Mouse (Mus musculus) urinary bladder, postnatal 4 days (tissue): ENCODE results near the gene Kcng3.

ENCODE experiments used
- DNase-seq, 2 experiments: peaks; one replicate each; pipeline ENCODE4 v3.0.0; 2021 to 2022; ENCODE audit warnings: low spot score in 2 of 2

Kcng3 gene

DNA sequence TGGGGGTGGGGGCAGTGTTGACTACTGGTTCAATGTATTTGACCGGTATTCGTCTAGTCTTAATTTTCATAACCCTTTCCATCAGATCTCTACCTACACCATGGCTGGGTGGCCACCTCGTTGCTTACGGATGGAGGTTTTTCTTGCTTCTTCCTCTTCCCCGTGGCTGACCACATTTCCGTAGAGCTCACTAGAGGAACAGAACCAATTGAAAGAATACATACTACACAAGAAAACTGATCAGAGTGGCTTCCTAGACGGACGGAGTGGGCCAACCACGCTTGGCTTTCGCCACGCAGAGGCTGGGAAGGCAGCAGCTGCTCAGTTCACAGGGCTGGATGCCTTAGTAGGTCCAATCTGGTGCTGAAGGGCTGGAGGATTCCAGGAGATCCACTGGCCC, 75.9 kb downstream of the Kcng3 start:
- DNase-seq = no peak

DNA sequence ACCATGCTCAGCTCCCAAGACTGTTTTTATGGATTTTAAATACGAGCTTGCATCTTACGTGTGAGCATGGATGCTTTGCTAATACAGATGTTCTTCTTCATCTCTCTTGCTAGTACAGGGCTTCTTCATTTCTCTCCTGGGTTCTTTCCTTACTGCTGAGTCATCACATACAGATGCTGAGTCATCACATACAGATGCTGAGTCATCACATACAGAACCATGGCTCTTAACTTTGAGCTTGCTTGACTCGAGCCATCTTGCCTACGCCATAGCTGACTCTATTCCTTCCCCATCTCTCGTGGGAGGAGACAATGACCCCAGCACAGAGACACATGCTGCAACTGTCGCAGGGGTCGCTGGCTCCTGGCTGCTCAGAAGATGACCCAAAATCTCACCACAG, 76.7 kb downstream of the Kcng3 start:
- DNase-seq = no peak

GRCm38 (mm10) chr17:83548501-83549233, 83.0 kb downstream of the Kcng3 start:
- no peak for DNase-seq

- DNase-seq = no peak
Measured at GRCm38 (mm10) chr17:83547145-83547544, 84.5 kb downstream of the Kcng3 start.

DNA sequence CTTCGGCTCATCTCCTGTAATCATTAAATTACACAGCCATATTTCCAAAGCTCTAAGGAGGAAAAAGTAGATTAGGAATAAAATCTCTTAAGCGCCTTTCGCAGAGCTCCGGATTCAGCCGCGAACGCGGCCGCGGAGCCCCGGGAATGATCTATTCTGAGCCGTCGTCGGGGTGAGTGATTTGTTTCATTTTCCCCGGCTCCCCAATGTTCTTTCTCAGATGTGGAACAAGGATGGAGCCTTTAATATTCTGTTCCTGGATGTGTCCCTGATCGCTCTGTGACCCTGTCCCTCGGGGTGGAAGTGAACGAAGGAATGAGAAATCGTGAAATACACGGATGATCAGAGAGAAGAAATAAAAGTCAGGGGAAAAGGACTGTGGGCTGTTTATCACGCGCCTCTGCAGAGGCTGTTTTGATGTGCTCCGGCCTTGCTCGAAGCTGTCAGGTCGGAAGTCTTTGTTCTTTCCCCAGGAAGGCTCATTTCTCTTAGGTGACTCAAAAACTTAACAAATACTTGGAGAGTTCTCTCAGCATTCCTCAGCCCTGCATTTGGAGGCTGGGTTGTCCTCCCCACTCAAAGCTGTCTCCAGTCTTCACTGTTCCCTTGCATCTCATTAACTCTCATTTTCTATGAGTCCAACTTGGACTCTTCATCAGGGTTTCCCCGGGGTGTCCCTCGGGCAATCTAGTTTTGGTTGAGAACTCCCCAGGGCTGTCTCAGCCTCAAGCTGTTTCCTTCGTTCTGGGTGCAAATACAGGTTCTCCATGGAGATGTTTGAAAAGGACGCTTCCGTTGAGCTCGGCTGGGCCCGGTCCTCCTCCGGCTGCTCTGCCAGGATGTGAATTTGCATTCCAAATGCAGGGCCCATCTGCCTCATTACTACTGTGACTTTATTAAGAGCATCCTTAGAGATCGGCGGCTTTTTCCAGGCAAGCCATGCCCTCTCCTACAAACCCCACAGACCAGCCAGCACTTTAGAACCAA, 85.6 kb downstream of the Kcng3 start:
- DNase-seq = no peak

DNA sequence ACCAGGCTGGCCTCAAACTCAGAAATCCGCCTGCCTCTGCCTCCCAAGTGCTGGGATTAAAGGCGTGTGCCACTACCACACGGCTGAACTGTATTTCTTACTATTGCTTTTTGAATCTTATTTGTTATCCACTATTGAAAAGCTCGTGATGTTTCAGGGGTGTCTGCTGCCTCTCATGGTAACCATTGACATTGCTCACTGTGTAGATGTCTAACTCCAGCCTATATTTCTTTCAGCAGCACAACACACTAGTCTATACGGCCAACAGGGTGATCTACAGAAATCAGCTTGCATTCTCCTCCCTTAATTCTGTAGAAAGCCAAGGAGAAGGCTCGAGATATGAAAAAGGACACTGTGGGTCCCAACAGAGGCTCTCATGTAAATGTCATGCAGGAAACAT, 86.4 kb downstream of the Kcng3 start:
- no peak for DNase-seq

- DNase-seq = no peak
Measured at GRCm38 (mm10) chr17:83542424-83542823, 89.3 kb downstream of the Kcng3 start.

DNA sequence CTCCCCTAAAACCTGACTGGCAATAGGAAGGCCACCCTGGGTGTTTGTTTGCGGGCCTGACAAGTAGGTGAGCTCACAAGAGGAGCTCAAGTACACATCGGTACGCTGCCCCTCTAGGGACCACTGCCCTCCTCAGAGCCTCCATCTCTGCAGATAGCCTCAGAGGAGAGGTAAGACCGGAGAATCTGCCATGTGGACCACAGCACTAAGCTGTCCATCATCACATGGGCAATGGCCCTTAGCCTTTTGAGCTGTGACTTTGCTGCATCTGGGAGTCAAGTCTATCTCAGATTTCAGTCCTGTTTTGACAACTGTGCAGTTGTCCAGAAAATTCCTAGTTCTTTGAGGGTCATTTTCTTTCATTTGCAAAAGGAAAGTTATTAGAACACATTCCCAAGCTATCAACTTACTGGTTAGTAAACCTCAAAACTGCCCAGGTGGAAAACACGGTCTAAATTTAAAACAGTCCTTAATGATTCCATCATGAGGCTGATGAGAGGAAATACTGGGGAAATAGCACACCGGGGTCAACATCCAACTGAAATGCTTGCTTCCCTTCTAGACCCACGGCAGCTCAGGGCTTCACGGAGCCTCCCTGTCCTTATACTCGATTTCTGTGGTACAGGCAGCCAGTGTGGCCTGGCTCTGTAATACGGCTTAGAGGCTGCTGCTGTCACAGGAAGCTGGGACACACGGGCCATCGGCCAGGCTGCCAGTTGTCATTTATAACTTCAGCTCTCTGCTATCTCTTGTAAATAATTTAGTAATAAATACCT, 92.2 kb downstream of the Kcng3 start:
- no peak for DNase-seq

DNA sequence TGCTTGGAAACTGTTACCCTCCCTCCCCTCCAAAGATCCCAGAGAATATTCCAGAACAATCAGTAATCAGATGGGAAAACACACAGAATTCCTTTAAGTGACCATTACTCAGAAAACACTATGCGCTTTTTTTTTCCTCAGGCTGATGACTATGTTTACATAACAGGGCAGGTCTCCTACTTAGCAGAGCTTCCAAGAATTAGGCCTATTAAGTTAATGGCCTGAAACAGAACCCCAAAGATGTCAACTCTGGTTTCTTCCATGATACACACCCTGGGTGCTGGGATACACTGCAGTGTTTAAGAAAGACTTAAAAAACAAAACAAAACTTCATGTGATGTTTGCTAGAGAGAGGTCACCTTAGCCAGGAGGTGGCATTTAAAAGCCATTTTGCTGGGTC, 93.0 kb downstream of the Kcng3 start:
- DNase-seq = no peak

- no peak for DNase-seq
Measured at GRCm38 (mm10) chr17:83538141-83538540, 93.6 kb downstream of the Kcng3 start.
